Mouse (Mus musculus) liver (tissue): ENCODE results near the gene Pias4.
"Not testable (repeated sequence)": the region's sequence is repeated elsewhere in the genome, so short reads cannot be mapped to it uniquely, and the experiment has no call there.

Source experiments
- DNase-seq: peaks from one replicate; pipeline ENCODE4 v3.0.0-alpha.2; 2020; ENCODE audit warnings: mixed read lengths

Gene Pias4

DNA sequence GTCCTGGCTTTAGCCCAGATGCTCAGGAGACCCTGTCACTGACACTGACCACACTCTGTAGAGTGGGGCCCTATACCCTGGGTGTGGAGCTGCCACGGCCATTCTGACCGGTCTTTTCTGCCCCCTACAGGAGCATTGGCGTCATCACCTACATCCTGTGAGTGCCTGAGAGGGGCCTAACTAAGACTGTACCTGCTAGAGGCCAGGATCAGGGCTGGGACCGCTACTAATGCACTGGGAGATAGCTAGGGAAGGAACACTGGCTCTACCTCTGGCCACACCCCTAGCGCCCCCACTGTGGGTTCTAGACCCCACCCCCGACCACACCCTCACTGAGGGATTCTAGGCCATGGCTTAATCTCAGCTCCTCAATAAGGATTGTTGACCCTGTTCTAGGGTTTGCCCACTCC, 23.2 kb upstream of the Pias4 start:
- DNase-seq = no peak

DNA sequence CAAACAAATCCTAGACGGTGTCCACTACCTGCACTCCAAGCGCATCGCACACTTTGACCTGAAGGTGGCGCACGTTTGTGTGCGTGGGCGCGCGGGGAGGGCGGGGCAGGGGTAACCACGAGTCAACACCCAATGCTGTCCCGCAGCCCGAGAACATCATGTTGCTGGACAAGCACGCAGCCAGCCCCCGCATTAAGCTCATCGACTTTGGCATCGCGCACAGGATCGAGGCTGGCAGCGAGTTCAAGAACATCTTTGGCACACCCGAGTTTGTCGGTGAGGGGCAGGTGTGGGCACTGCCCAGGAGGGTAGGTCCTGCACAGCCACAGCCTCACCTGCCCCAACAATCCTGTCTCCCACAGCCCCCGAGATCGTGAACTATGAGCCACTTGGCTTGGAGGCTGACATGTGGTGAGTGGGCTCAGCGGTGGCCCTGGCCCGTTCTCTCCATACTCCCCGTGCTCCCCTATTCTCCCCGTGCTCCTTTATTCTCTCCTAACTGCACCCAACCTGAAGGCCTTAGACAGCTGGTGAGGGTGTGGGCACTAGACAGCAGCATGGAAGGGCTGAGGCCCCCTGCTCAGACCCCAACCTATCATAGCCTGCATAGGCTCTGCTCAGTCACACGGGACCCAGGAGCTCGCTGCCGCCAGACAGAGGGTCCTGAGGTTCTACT, 22.7 kb upstream of the Pias4 start:
- DNase-seq = peak; percentile 58

DNA sequence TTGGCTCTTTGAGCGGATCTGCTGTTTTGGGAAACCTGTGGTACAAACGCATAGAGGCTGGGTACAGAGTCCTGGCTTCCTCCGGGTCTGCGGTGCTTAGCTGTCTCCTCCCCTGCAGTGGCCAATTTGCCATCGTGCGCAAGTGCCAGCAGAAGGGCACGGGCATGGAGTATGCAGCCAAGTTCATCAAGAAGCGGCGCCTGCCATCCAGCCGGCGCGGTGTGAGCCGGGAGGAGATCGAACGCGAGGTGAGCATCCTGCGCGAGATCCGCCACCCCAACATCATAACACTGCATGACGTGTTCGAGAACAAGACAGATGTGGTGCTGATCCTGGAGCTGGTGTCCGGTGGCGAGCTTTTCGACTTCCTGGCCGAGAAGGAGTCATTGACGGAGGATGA, 22.1 kb upstream of the Pias4 start:
- no peak for DNase-seq

DNA sequence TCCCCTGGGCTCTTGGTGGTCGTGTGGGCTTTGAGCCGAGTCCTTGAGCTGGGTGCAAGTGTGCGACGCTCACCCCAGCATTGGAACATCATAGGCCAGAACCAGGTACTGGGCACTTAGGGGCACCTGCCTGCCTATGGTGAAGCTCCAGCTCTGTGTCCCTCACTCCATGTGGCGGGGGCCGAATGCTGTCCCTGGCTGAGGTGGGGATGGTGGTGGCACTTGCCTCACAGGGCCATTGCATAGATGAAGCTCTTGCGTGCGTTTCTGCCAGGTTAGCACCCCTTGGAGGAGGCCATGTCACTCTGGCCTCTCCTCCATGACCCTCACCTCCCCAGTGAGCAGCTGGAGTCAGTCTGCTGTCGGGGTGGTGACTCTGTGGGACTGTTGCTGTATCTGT, 19.4 kb upstream of the Pias4 start:
- no peak for DNase-seq

DNA sequence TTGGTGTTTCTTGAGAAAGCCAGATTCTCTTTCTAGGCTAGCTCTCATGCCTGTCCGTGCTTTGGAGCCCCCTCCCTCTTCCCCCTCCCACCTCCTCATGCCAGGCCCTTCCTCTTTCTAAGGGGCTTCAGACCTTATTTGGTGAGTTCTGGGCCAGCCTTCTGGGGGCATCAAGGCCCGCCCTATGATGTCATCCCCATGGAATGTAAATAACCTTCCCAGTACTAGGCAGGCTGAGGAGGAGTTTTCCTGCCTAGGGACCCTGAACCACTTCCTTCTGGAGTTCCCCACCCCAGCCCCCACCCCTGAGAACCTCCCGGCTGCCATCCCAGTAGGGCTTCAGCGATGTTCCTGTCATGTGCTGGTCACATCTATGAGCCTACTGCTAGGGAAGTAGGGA, 17.0 kb upstream of the Pias4 start:
- no peak for DNase-seq

DNA sequence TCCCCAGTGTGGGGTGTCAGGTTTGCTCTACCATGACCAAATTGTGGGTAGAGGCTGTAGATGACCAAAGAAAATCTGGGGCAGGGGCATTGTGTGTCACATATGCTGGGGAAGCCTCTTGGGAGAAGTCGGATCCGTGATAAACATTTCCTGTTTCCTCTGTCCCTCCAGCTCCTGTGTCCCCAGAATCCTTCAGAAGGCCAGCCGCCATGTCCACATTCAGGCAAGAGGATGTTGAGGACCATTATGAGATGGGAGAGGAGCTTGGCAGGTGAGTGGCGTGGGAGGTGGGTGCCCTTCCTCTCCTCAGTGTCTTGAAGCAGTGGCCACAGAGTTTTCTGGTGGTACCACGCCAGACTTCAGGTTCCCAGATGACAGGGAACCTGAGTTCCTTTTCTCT, 16.1 kb upstream of the Pias4 start, which contains the start of gene 4930442H23Rik:
4930442H23Rik (minus strand) TSS at position 45 of the 400 bp plus-strand sequence.
- no peak for DNase-seq

DNA sequence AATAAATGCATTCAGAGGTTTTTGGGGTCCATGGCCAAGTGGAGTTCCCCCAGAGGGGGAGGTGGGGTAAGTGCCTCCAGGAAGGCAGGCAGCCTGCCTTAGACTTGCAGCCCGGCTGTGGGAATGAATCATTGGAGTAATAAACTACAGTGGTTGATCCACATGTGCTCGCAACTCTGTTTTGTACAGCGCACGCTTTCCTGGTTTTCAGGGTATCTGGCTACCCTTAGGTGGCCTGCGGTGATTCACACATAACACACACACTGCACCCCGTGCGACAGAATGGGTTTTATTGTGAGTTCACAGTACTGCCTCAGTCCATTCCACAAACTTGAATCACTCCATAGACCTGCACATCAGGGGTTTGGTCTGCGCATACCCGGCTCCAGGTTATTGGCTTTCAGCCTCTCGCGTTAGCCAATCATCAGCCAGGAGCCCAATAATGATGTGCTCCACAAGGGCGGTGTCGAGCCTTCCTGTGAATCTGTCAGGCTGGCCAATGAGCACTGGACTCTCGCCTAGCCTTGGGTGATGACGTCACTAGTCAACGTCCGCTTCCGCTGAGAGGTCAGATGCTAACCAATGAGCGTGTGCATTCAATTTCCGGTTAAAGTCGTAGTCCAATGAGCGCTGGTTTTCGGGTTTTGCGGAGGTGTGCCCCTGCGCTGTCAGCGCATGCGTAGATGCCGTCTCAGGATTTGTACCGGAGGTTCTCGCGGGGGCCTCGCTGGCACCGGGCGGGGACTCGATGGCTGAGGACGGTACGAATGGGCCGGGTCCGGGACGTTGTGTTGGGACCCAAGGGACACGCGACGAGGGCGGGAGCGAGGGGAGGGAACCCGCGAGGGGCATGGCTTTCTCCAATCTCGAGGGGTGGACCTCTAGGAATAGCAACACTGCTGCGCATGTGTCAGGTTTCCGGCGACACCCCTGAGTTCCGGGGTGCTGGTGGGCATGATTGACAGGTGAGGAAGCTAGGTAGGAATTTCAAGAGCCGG, 14.9 kb upstream of the Pias4 start, which contains the start of gene Dapk3:
Dapk3 (plus strand) TSS at position 670 of the 998 bp plus-strand sequence.
- DNase-seq = peak; percentile 97

DNA sequence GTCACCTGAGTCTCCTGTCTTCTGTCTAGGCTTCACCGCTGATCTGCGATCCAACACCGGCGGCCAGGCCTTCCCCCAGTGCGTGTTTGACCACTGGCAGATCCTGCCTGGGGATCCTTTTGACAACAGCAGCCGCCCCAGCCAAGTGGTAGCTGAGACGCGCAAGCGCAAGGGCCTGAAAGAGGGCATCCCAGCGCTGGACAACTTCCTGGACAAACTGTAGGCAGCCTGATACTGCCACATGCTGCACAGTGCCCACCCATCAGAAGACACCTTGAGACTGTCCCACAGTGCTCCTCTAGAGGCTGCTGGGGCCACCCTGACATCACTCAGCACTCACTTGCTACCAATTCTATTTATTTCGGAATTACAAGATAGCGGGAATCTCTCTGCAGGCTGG, 14.1 kb upstream of the Pias4 start:
- not testable (repeated sequence) for DNase-seq

DNA sequence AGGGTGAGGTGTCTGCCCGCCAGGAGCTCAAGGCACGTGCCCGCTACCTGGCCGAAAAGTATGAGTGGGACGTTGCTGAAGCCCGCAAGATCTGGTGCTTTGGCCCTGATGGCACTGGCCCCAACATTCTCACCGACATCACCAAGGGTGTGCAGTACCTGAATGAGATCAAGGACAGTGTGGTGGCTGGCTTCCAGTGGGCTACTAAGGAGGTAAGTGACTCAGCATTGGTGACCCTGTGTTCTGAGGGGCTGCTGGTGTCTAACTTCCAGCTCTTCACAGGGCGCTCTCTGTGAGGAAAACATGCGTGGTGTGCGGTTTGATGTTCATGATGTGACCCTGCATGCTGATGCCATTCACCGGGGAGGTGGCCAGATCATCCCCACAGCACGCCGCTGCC, 13.2 kb upstream of the Pias4 start:
- DNase-seq = no peak

DNA sequence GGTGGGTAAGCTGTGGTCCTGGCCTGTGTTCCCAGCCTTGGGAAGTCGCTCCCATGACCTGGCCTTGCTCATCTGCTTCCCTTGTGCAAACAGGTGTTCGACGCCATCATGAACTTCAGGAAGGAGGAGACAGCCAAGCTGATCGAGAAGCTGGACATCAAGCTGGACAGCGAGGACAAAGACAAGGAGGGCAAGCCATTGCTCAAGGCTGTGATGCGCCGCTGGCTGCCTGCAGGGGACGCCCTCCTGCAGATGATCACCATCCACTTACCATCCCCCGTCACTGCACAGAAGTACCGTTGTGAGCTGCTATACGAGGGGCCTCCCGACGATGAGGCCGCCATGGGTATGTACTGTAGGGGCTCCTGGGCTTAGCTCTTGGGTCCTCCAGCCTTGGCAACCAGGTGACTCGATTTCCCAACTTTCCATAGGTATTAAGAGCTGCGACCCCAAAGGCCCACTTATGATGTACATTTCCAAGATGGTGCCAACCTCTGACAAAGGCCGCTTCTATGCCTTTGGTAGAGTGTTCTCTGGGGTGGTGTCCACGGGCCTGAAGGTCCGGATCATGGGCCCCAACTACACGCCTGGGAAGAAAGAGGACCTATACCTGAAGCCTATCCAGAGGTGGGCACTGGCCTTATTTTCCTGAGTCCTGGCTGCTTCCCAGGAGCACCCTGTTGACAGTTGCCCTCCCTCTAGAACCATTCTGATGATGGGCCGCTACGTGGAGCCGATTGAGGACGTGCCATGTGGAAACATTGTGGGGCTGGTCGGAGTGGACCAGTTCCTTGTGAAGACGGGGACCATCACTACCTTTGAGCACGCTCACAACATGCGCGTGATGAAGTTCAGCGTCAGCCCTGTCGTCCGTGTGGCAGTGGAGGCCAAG, 12.0 kb upstream of the Pias4 start:
- no peak for DNase-seq

DNA sequence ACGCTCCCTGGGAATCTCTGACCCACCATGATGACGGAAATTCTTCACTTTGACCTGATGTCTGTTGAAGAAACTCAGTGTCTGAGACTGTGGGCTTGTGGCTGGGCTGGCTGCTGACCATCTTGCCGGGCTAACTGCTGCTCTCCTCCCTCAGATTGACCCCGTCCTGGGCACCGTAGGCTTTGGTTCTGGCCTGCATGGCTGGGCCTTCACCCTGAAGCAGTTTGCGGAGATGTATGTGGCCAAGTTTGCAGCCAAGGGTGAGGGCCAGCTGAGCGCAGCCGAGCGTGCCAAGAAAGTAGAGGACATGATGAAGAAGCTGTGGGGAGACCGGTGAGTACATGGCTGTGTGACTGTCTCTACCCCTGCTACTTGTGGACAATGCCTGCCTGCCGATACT, 11.2 kb upstream of the Pias4 start:
- DNase-seq = no peak

DNA sequence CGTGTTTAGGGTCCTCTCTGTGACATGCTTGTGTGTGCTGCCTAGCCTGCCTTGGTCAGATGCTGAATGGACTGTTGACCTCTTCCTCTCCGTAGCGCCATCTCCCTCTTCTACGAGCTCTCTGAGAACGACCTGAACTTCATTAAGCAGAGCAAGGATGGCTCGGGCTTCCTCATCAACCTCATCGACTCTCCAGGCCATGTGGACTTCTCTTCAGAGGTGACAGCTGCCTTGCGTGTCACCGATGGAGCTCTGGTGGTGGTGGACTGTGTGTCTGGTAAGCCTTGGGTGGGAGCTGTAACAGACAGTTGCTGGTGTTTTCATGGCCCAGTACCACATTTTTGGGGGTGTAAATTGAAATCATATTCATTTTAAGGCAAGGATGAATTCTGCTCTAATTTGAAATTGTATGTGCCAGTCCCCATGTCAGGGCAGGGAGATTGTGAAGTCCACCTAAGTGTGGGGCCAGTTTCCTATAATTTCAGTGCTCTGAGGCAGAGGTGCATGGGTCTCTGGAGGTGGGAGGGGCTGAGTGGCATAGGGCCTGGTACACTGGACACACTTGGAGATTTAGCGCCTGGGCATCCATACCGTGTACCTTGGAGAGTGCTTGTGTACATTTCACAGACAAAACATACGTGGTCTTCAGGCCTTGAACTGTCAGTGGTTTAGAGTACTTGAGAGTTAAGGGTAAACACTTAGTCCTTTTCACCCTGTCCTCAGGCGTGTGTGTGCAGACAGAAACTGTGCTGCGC, 10.4 kb upstream of the Pias4 start:
- no peak for DNase-seq

DNA sequence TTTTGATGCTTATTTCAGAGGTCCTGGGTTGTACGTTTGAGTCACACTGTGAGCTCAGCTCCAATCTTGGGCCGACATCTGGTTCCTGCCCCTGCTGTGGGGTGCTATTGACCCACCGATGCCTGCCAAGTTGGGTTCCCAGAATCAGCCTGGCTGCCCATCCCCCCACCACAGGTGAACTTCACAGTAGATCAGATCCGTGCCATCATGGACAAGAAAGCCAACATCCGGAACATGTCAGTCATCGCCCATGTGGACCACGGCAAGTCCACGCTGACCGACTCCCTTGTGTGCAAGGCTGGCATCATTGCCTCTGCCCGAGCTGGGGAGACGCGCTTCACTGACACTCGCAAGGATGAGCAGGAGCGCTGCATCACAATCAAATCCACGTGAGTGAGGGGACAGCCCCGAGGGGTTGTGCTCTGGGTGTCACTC, 9.8 kb upstream of the Pias4 start:
- peak; percentile 65 for DNase-seq

DNA sequence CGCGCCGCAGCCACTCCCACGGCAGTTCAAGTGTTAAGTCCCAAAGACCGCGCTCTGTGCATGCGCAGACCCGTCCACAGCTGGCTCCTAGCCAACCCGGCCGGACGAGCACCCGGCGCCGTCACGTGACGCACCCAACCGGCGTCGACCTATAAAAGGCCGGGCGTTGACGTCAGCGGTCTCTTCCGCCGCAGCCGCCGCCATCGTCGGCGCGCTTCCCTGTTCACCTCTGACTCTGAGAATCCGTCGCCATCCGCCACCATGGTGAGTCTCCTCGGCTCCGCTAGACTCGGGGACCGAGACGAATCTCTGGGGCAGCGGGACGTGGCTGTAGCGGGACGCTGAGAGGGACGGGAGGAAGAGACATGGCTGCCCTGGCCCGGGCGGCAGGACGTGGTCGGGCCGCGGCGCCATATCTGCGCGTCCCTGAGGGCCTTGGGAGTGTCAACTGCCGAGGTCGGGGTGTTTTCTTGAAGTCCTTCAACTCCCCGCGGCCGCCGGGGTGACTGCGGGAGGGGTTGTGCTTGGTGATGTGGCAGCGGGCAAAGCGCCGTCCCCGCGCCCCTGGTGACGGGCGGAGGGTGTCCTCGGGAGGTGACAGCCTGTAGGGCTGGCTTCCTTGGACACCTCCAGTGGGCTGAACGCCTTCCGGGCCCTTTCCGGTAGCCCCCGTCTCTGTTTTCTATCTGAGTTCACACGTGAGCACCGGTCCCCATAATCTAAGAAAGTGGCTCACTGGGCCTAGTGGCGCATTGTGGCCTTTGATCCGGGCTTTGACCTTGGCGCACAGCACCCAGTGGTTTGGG, 8.9 kb upstream of the Pias4 start, which contains the start of gene Eef2:
Eef2 (plus strand) TSS at position 166 of the 806 bp plus-strand sequence.
- peak; percentile 99 for DNase-seq

DNA sequence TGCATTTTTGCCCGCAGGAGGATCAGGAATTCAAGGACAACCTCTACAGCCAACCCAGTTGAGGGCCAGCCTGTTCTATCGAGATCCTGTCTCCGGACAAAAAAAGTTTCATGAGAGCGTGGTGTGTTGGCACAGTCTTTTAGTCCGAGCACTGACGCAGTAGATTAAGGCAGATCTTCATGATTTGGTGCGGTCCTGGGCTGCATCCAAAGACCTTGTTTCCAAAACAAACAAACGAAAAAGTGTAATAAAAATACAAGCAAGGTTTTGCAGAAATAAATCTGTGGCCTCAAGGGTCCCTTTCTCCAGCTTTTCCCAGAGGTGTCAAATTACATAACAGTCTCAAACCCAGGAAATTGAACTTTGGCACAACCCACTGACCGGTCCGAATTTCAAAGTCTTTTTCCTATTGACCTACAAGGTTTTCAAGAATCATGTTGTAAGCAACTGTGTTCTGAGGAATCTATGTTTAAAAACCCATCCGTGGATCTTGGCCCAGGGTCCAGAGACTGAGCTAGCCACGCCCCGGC, 8.3 kb upstream of the Pias4 start:
- no peak for DNase-seq

DNA sequence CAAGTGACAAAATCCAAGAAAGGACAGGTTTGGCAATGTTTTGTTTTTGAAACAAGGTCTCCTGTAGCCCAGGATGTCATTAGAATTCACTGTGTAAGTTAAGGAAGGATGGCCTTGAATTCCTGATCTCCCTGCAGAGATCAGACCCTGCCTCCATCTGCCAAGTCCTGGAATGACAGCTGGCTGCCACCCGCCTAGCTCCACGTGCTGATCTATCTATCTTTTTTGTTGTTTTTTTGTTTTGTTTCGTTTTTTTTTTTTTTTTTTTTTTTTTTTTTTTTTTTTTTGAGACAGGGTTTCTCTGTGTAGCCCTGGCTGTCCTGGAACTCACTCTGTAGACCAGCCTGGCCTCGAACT, 7.6 kb upstream of the Pias4 start:
- DNase-seq = not testable (repeated sequence)

DNA sequence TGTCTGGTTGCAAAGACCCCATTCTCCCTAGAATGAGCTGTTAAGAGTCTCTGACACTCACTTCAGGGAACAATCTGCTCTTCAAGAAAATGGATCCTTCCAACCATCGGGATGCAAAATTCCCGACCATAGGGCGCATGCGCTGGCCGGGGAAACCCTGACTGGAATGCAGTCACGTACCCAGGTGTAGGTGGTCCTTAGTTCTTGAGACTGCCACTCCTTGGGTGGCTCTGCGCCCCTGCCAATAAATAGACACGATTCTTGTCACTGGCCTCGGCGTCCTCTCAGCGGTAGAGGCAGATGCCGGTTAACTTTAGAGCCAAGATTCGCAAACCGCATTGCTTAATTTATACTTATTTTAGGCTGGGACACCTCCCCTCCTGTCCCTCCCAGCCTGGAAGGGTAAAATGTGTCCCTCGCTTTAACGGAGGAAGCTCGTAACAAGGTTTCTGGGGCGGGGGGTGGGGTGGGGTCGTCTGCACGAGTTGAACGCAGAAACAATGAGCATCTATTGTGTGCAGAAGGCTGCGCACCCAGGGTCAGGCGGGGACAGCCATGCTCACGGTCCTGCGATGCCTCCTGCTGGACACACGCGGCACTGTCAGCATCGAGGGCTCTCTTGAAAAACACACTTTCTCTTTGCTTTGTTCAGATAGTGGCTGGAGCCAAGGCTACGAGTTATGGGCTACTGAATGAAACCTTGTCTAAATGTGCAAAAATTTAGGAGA, 7.1 kb upstream of the Pias4 start:
- peak; percentile 89 for DNase-seq

DNA sequence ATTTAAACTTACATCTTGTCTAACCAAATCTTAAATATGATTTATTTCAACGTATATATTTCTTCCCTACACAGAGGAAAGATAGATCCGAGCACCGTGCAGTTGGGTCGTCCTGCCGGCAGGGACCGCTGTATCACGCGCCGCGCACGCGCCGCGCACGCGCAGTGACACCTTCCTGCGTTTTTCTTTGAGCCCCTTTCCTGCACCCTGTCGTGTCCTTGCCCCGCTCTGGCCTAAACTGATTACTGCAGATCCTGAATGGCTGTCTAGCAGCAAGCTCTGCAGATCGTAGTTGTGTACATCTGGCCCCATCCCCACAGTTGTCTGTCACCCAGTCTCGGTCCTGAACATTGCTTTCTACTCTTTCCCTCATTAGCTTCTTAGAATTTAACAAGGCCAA, 5.4 kb upstream of the Pias4 start:
- DNase-seq = peak; percentile 86

DNA sequence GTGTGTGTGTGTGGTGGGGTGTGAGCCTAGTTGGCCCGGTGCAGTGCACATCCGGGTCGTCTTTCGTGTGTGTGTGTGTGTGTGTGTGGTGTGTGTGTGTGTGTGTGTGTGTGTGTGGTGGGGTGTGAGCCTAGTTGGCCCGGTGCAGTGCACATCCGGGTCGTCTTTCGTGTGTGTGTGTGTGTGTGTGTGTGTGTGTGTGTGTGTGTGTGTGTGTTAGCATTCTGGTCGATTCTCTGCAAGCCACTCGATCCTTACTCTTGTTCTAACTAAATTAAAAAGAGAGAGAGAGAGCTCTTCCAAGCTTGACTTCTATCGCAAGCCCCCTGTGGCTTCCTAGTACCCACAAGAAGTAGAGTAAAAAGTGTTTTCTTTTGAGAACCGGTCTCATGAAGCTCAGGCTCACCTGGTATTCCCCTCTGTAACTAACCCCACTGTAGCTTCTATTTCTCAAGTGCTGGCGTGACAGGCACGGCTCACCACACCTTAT, 1.7 kb upstream of the Pias4 start:
- DNase-seq = not testable (repeated sequence)
